Mouse (Mus musculus): ENCODE data around the gene Trmt1. TPM values are rescaled to one million over a fixed set of nuclear protein-coding genes. Genes with fewer than 3 reads are reported as not detected.

Trmt1 gene
- total and polyA plus RNA-seq, 3 experiments: 77.0 to 160 (median 157) TPM

GRCm38 (mm10) chr8:84704867-84705831, 19.0 kb downstream of the Trmt1 start:
- no peak for DNase-seq (ENCODE audit: extremely low read depth)
- TF ChIP-seq POLR2AphosphoS2 (IDR thresholded peaks at IDR 0.05; ENCODE audit: low read depth, low read length) (0 out of 2 replicates have a peak, but pooled peaks have one; percentile 73), USF1 (IDR thresholded peaks at IDR 0.05; ENCODE audit: low read depth, low read length) (no peak), EP300 (IDR thresholded peaks at IDR 0.05; ENCODE audit: low read length) (no peak), CHD1 (IDR thresholded peaks at IDR 0.05; ENCODE audit: low read depth, low read length) (no peak), BHLHE40 (IDR thresholded peaks at IDR 0.05; ENCODE audit: low read depth, low read length) (no peak), NRF1 (IDR thresholded peaks at IDR 0.05; ENCODE audit: low read depth, low read length) (no peak), CHD2 (IDR thresholded peaks at IDR 0.05; ENCODE audit: low read length) (no peak), HCFC1 (IDR thresholded peaks at IDR 0.05; ENCODE audit: low read depth, low read length) (no peak), POLR2A (IDR thresholded peaks at IDR 0.05; ENCODE audit: low read depth, low read length) (peak; percentile 43), MXI1 (IDR thresholded peaks at IDR 0.05; ENCODE audit: low read depth, low read length) (0 out of 2 replicates have a peak, but pooled peaks have one; percentile 41)
- H3K4me2 ChIP-seq (ENCODE audit: insufficient read depth, low read depth, poor library complexity, severe bottlenecking): peak overlapping the region; percentile 81
- peaks cover 2% of the 10 kb centered on the region for H3K9me3 ChIP-seq (replicated peaks; ENCODE audit: low read length)
- no peaks in the 10 kb centered on the region for H3K27me3 ChIP-seq (replicated peaks)
- in situ Hi-C loops (cut with MboI; ENCODE audit: low pct_ligation_motif_present, low pct_unique_long_range_greater_than_20kb, low sequenced_read_pairs) (no loop called here), dilution Hi-C loops (cut with MboI; ENCODE audit: extremely low pct_ligation_motif_present, extremely low pct_unique_long_range_greater_than_20kb, low sequenced_read_pairs) (no loop called here)
- H3K9ac ChIP-seq (ENCODE audit: insufficient read depth, low read depth): peak overlapping the region; percentile 65
- H3K4me3 ChIP-seq (replicated peaks in 1 of 3; ENCODE audit: low read depth in 2 of 3, low read length in 2 of 3, poor library complexity in 1 of 3): peak overlapping the region; percentile 13 to 48 (median 31)
- peaks cover 9 to 31% of the 10 kb centered on the region in 2 experiments for H3K36me3 ChIP-seq (replicated peaks in 1 of 2; ENCODE audit: control insufficient read depth in 1 of 2, insufficient read depth in 1 of 2, low read length in 1 of 2)
- peaks cover 18% of the 10 kb centered on the region for H3K79me2 ChIP-seq (replicated peaks; ENCODE audit: control insufficient read depth, extremely low read depth, insufficient read depth, poor library complexity, severe bottlenecking)
- H3K4me1 ChIP-seq (ENCODE audit: control insufficient read depth in 1 of 2, insufficient read depth in 2 of 2): peaks cover 16 to 66% of the 10 kb centered on the region in 2 experiments
- H3K27ac ChIP-seq (ENCODE audit: insufficient read depth, low read depth): peak overlapping the region; percentile 53; the same call in 1 of the 2 replicates

- peaks cover 2% of the 10 kb centered on the region for H3K9me3 ChIP-seq (replicated peaks; ENCODE audit: low read length)
- TF ChIP-seq ZNF384 (IDR thresholded peaks at IDR 0.05; ENCODE audit: low read depth, low read length) (0 out of 2 replicates have a peak, but pooled peaks have one; percentile 11), POLR2A (IDR thresholded peaks at IDR 0.05; ENCODE audit: low read depth, low read length) (0 out of 2 replicates have a peak, but pooled peaks have one; percentile 1), NELFE (IDR thresholded peaks at IDR 0.05; ENCODE audit: low read depth, low read length) (no peak)
- peaks cover 9 to 31% of the 10 kb centered on the region in 2 experiments for H3K36me3 ChIP-seq (replicated peaks in 1 of 2; ENCODE audit: control insufficient read depth in 1 of 2, insufficient read depth in 1 of 2, low read length in 1 of 2)
- no peak overlapping the region for H3K27ac ChIP-seq (ENCODE audit: insufficient read depth, low read depth)
- peak overlapping the region in 2 of 3 experiments; percentile 31 to 48 for H3K4me3 ChIP-seq (replicated peaks in 1 of 3; ENCODE audit: low read depth in 2 of 3, low read length in 2 of 3, poor library complexity in 1 of 3)
- peak overlapping the region; percentile 65 for H3K9ac ChIP-seq (ENCODE audit: insufficient read depth, low read depth)
- no peak for DNase-seq (ENCODE audit: extremely low read depth)
- H3K4me1 ChIP-seq (ENCODE audit: control insufficient read depth in 1 of 2, insufficient read depth in 2 of 2): peaks cover 13 to 58% of the 10 kb centered on the region in 2 experiments; a peak in 3 of 4 replicates
- H3K27me3 ChIP-seq (replicated peaks): peaks cover 2% of the 10 kb centered on the region
- peak overlapping the region; percentile 81 for H3K4me2 ChIP-seq (ENCODE audit: insufficient read depth, low read depth, poor library complexity, severe bottlenecking)
- peaks cover 18% of the 10 kb centered on the region for H3K79me2 ChIP-seq (replicated peaks; ENCODE audit: control insufficient read depth, extremely low read depth, insufficient read depth, poor library complexity, severe bottlenecking)
- in situ Hi-C loops (cut with MboI; ENCODE audit: low pct_ligation_motif_present, low pct_unique_long_range_greater_than_20kb, low sequenced_read_pairs) (no loop called here), dilution Hi-C loops (cut with MboI; ENCODE audit: extremely low pct_ligation_motif_present, extremely low pct_unique_long_range_greater_than_20kb, low sequenced_read_pairs) (no loop called here)
Observed at GRCm38 (mm10) chr8:84705960-84706359, 19.9 kb downstream of the Trmt1 start.
